Mouse (Mus musculus) kidney, embryonic 16.5 days (tissue): ENCODE measurements at regions not wholly inside any gene's neighbourhood (a gene's known extent, or its start where the extent isn't known, plus 50 kb on each side); places are given as distances from the start of the nearest gene placed in this dataset.

Experiments used
- ATAC-seq: fragments of 200-750 bp; cut with Nextera tagmentation; 2 replicates; pipeline ENCODE4 v1.8.0; 2017; ENCODE audit warnings: moderate TSS enrichment; ENCODE audit not compliant: low FRiP score, low TSS enrichment
- H3K27ac ChIP-seq: fragments of 300-500 bp; sonication (generic); 2 replicates; pipeline ENCODE4 v1.5.1; 2014; ENCODE audit warnings: low read length
- H3K27me3 ChIP-seq: fragments of 300-500 bp; sonication (generic); 2 replicates; pipeline ENCODE4 v1.6.1; 2014; ENCODE audit warnings: low read length, control low read depth, mixed read lengths; ENCODE audit not compliant: insufficient read depth
- H3K36me3 ChIP-seq: fragments of 300-500 bp; sonication (generic); 2 replicates; pipeline ENCODE4 v1.6.1; 2014; ENCODE audit warnings: low read length, control low read depth, mixed read lengths; ENCODE audit not compliant: insufficient read depth
- H3K4me1 ChIP-seq: fragments of 300-500 bp; sonication (generic); 2 replicates; pipeline ENCODE4 v1.6.1; 2014; ENCODE audit warnings: low read length, control low read depth, mixed read lengths; ENCODE audit not compliant: insufficient read depth
- H3K4me2 ChIP-seq: fragments of 300-500 bp; sonication (generic); replicated peaks from 2 replicates; pipeline ENCODE4 v1.6.1; 2014; ENCODE audit warnings: low read depth, low read length
- H3K4me3 ChIP-seq: fragments of 300-500 bp; sonication (generic); 2 replicates; pipeline ENCODE4 v1.5.1; 2014; ENCODE audit warnings: mild to moderate bottlenecking, low read length
- H3K9ac ChIP-seq: fragments of 300-500 bp; sonication (generic); replicated peaks from 2 replicates; pipeline ENCODE4 v1.6.1; 2014; ENCODE audit warnings: low read length
- H3K9me3 ChIP-seq: fragments of 300-500 bp; sonication (generic); 2 replicates; pipeline ENCODE4 v1.6.1; 2016; ENCODE audit warnings: low read length, control low read depth
- WGBS: fragments of 180-500 bp; shearing (Covaris S2); extraction: QIAGEN DNeasy Blood & Tissue Kit; methylation state at CpG from one replicate; pipeline ENCODE4 v1.1.7; 2014; 5-methylcytosine and 5-hydroxymethylcytosine counted together

DNA sequence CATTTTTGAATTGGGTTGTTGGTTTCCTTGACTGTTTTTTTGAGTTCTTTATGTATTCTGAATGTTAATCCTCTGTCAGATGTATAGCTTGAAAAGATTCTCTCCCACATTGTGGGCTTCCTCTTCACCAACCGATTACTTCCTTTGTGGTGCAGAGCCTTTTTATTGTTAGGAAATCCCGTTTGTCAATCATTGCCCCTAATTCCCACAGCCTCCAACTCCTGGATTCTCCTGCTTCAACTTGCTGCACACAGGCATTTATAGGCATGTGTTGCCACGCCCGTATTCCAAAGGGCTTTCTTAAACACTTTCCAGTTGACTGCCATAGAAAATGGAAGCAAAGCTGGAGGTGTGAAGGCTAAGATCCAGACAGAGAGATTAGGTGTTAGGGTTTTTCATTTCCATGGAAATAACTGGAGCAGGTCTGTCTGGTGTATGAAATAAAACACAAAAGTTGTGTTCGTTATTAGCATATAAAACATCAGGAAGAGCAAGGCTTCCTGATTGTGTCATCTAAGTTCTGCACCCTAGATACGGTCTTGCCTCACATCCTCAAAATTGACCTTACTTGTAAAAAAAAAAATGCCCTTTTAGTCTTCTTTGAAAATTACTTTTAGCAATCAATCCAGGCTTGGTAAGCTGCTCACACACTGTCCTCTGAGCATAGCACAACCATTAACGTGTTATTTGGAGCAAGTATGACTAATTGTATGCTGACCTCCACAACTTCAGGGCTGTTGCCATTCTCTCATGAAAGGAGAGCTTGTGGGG, 87.7 kb upstream of the Tex13c2 start:
- no peaks in the 10 kb centered on the region for H3K9me3 ChIP-seq
- H3K4me1 ChIP-seq, result no peaks in the 10 kb centered on the region
- no peak overlapping the region for H3K4me3 ChIP-seq
- H3K36me3 ChIP-seq, result no peaks in the 10 kb centered on the region
- no peak for ATAC-seq
- H3K27me3 ChIP-seq, result no peaks in the 10 kb centered on the region
- H3K4me2 ChIP-seq, result no peak overlapping the region
- H3K27ac ChIP-seq, result no peak overlapping the region
- WGBS, result 57% methylated on average over 7 of the region's 7 CpGs
- H3K9ac ChIP-seq, result no peak overlapping the region

DNA sequence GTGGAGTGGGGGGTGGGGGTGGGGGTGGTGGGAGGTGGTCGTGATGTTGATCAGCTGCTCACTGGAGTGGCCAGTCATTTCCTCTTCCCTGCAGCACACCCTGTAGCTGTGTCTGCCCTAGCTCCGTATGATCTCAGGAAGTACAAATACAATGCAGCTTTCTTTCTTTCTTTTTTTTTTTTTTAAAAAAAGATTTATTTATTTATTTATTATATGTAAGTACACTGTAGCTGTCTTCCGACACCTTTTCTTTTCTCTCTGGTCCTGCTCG, 87.2 kb upstream of the Tex13c2 start:
- Histone ChIP-seq H3K9ac (no peak overlapping the region), H3K36me3 (no peaks in the 10 kb centered on the region), H3K27me3 (no peaks in the 10 kb centered on the region), H3K4me2 (no peak overlapping the region), H3K4me3 (no peak overlapping the region), H3K9me3 (no peaks in the 10 kb centered on the region), H3K27ac (no peak overlapping the region), H3K4me1 (no peaks in the 10 kb centered on the region)
- peak; percentile 79 for ATAC-seq
- 55% methylated on average over 4 of the region's 4 CpGs for WGBS

DNA sequence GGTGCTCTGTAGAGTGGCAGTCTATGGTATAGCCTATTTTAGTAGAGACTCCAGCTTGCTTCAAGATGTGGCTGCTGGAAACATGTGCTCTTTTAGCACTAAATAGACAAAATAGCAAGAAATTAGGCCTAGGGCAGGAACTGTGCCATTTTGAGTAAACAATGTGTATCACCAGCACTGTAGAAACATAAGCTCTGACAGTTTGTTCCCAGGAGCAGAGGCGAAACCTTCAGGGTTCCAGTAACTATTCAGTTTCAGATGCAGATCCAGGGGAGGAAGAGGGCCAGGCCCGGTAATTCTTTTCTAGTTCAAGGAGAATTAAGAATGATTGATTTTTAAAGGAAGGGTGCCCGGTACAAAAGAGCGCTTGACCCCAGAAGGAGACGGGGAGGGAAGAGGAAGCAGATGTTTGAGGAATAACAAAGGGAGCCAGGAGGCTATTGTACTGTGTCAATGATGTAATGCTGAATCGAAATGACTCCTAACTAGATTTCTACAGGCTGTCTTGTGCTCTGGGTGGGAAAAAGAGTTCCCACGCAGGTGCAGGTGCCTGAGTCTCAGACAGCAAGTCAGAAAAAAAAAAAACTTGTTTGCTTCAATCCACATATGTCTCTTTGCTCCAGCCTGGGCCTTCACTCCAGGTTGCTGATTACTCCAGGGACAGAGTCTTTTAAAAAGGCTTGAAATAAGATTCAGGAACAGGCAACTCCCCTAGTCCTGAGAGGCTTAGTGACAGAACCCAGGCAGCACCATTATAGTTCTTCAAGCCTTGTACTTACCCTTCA, 57.4 kb upstream of the Tex13c2 start:
- no peak overlapping the region for H3K4me3 ChIP-seq
- no peaks in the 10 kb centered on the region for H3K27me3 ChIP-seq
- ATAC-seq, result no peak
- H3K9me3 ChIP-seq, result no peaks in the 10 kb centered on the region
- no peak overlapping the region for H3K4me2 ChIP-seq
- H3K4me1 ChIP-seq, result no peaks in the 10 kb centered on the region
- H3K36me3 ChIP-seq, result no peaks in the 10 kb centered on the region
- peak overlapping the region; percentile 56; the same call in 1 of the 2 replicates for H3K27ac ChIP-seq
- WGBS, result 32% methylated on average over 7 of the region's 7 CpGs
- no peak overlapping the region for H3K9ac ChIP-seq
